Mouse (Mus musculus) hindbrain, embryonic 10.5 days (tissue): ENCODE results near the gene Pard3b. TPM values are rescaled to one million over a fixed set of nuclear protein-coding genes. Genes with fewer than 3 reads are reported as not detected.

ENCODE experiments used
- DNase-seq: peaks from one replicate; pipeline ENCODE4 v3.0.0-alpha.2; 2017; ENCODE audit warnings: low spot score
- H3K27ac ChIP-seq: fragments of 300-500 bp; sonication (generic); 2 replicates; pipeline ENCODE4 v1.5.1; 2016; ENCODE audit warnings: mild to moderate bottlenecking, moderate library complexity
- H3K27me3 ChIP-seq: fragments of 300-500 bp; sonication (generic); 2 replicates; pipeline ENCODE4 v1.6.1; 2016; ENCODE audit warnings: mild to moderate bottlenecking; ENCODE audit not compliant: poor library complexity, insufficient read depth, severe bottlenecking
- H3K36me3 ChIP-seq: fragments of 300-500 bp; sonication (generic); 2 replicates; pipeline ENCODE4 v1.6.1; 2016; ENCODE audit warnings: mild to moderate bottlenecking, moderate library complexity
- H3K4me1 ChIP-seq: fragments of 300-500 bp; sonication (generic); replicated peaks from 2 replicates; pipeline ENCODE4 v1.6.1; 2016; ENCODE audit warnings: mild to moderate bottlenecking
- H3K4me3 ChIP-seq: fragments of 300-500 bp; sonication (generic); 2 replicates; pipeline ENCODE4 v1.5.1; 2016; ENCODE audit warnings: mild to moderate bottlenecking, moderate library complexity
- H3K9me3 ChIP-seq: fragments of 300-500 bp; sonication (generic); 2 replicates; pipeline ENCODE4 v1.6.1; 2016; ENCODE audit warnings: mild to moderate bottlenecking, moderate library complexity
- WGBS: fragments of 180-500 bp; shearing (Covaris S2); methylation state at CpG from one replicate; pipeline ENCODE4 v1.1.7; 2016; 5-methylcytosine and 5-hydroxymethylcytosine counted together
- polyA plus RNA-seq: library from polyadenylated mRNA; unstranded; fragments of >200 nt; fragmentation: Nextera tagmentation; extraction: Ambion mirVana; gene quantifications from 2 replicates; pipeline ENCODE4 v1.2.1, GENCODE M21; 2016

Gene Pard3b
- 11.9 and 12.7 TPM in 2 replicates for polyA plus RNA-seq

DNA sequence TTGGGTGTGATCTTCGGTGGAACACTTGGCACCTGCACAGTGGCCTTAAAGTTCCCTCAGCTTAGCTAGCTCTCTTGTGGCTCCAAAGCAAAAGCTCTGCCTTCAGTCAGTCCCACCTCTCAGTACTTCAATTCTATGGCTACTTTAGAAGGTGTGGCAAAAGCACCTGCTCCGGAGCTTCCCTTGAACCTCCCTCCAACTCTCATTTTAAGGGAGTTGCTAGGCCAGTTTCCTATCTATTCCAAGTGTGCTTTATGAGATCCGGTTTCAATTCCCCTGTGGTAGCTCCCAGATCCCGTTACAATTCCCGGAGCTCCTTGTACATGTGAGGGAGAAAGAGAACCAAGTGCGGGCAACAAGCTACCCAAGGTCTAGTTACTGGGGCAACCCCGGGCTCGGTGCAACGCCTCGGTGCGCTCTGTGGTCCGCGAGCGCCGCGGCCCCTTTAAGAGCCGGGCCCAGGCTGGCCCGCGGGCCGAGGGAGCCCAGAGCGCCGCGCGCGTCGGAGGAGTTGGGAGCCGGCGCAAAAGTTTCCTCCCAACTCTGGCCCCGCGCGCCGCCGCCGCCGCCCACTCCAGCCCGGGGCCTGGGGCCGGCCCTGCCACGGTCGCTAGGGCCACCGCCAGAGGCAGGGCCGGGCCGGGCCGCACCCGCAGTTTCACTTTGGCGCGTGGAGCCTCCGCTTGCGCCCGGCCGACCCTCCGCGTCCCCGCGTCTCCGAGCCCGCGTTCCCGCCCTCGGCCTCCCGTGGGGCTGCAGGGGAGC, at the start of gene Pard3b:
Pard3b (plus strand) TSS at position 478 of the 765 bp plus-strand sequence.
- WGBS: 1% methylated on average over 60 of the region's 60 CpGs
- Histone ChIP-seq H3K27me3 (peaks cover 22% of the 10 kb centered on the region), H3K9me3 (no peaks in the 10 kb centered on the region), H3K4me3 (peak within 1 kb of the TSS; percentile 78), H3K4me1 (peaks cover 20% of the 10 kb centered on the region), H3K36me3 (no peaks in the 10 kb centered on the region), H3K27ac (peak within 1 kb of the TSS; percentile 92)
- DNase-seq: peak; percentile 70

DNA sequence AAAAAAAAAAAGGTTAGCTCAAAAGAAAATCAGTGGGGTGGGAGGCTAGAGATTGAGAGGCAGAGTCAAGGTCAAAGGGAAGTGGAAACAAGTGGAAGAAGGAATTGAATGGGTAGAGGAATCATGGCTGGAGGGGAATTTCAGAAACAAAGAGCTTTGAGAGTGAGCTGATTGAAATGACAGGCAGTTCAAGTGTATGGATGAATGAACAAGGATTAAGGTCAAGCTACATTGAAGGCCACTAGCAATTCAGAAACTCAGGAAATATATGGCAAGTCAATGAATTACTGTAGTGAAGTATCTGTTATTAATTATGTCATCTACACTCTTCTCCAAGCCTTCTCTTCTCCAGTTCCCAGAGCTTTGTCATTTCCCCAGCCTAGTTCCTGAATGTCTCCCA, 22.4 kb upstream of the Pard3b start:
- no peak overlapping the region for H3K4me3 ChIP-seq
- DNase-seq: no peak
- H3K27me3 ChIP-seq: no peaks in the 10 kb centered on the region
- peaks cover 11% of the 10 kb centered on the region for H3K4me1 ChIP-seq
- H3K27ac ChIP-seq: no peak overlapping the region
- no peaks in the 10 kb centered on the region for H3K9me3 ChIP-seq
- no peaks in the 10 kb centered on the region for H3K36me3 ChIP-seq

DNA sequence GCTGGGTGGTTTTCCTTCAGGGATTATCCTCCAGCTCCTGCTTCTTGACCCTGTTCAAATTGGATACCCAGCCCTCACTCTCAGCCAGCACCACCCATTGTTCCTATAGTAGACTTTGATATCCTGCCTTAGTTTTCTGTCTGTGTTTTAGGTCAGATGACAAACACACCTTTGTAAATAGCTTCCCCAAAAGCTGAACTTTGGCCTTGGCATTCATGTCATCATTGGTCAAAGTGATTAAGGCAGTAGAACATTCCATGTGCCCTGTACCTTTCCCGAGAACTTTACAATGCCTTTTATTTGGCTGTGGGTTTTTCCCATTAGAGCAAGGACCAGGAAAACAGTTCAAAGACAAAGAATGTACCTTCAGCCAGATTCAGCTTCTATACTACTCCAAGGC, 18.0 kb upstream of the Pard3b start:
- H3K4me1 ChIP-seq: peaks cover 11% of the 10 kb centered on the region

DNA sequence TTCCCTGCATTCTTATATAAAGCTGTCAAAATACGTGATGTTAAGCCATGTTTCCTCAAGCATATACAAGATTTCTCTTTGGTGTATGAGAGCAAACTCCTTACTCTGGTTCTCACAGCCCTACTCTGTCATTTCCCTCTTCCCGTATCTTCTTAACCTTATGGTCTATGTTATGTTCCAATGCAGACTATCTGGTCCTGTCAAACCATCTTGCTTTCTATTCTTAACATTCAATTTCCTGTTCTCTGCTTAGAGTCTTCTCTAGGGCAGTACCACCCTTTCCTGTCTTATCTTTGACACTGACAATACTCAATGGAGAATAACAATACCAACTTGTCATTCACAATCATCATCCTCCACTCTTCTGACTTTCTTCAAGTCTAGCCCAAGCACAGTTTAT, 8.8 kb upstream of the Pard3b start:
- no peaks in the 10 kb centered on the region for H3K36me3 ChIP-seq
- H3K9me3 ChIP-seq: no peaks in the 10 kb centered on the region
- no peak overlapping the region for H3K4me3 ChIP-seq
- H3K27ac ChIP-seq: no peak overlapping the region
- WGBS: 86% methylated on average over 2 of the region's 2 CpGs
- DNase-seq: no peak
- no peaks in the 10 kb centered on the region for H3K4me1 ChIP-seq
- H3K27me3 ChIP-seq: no peaks in the 10 kb centered on the region

More for the DNA sequence above, 18.0 kb upstream of the Pard3b start:
- H3K4me3 ChIP-seq: no peak overlapping the region
- H3K27me3 ChIP-seq: no peaks in the 10 kb centered on the region
- no peak overlapping the region for H3K27ac ChIP-seq
- DNase-seq: no peak
- no peaks in the 10 kb centered on the region for H3K9me3 ChIP-seq
- WGBS: 66% methylated on average over 1 of the region's 1 CpGs
- H3K36me3 ChIP-seq: no peaks in the 10 kb centered on the region

DNA sequence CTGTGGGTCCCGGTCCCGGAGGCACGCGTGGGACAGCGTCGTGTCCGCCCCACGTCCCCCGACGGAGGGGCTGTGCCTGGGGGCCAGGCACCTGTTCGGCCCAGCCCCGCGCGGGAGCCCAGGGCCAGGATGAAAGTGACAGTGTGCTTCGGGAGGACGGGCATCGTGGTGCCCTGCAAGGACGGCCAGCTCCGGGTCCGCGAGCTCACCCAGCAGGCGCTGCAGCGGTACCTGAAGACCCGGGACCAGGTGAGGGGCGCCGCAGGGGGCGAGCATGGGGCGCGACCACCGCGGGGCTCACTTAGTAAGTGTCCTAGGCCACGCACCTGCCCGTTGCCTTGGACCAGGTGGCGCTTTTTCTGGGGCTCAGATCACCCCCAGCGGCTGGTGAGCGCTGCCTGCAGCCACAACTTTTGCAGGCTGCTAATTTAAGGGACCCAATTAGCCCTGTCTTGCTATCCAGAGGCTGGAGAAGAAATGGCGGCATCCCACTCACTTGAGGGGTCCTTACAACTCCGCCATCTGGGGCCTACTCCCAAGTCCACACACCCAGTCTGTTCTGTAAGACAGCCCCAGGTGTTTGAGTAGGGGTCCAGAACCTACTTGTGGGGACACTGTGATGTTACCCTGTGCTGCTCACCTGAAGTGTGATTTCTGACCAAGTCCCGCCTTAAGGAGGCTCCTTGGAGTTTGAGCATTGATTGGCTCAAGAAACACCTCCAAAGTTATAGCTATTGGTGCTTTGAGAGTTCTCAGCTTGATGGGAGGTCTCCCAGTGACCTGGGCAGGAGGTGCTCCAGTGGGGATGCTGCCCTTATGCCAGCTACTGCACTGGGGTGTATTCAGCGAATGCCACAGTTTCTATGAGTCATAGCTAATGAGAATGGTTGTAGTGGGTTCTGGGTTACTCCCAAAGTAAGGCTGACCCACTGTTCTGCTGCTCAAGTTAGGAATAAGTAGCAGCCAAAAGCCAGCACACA, 780 bp downstream of the Pard3b start:
- Histone ChIP-seq H3K4me3 (peak overlapping the region; percentile 78), H3K36me3 (no peaks in the 10 kb centered on the region), H3K9me3 (no peaks in the 10 kb centered on the region), H3K27me3 (peaks cover 22% of the 10 kb centered on the region), H3K4me1 (peaks cover 20% of the 10 kb centered on the region), H3K27ac (peak overlapping the region; percentile 92)
- WGBS: 3% methylated on average over 40 of the region's 40 CpGs
- DNase-seq: peak; percentile 50

DNA sequence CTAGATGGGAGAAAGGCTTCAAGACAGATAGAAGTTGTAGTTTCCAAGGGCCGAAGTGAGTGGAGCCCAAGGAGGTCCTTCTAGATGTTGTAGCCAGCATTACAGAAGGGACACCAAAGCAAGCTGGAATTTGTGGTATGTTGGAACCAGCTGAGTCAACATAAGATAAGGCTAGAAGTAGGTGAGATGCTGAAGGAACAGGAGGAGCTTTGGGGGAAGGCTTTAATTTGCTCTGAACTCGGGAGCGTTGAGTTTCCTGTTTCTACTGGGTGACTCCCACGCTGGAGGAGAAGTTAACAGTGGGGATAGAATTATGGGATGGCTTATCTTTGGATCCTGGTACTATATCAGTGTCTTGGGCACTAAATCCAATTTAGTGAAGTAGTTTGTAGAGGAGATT, 3.3 kb downstream of the Pard3b start:
- Histone ChIP-seq H3K27ac (no peak overlapping the region), H3K36me3 (no peaks in the 10 kb centered on the region), H3K4me3 (no peak overlapping the region), H3K4me1 (peaks cover 20% of the 10 kb centered on the region), H3K9me3 (no peaks in the 10 kb centered on the region), H3K27me3 (peaks cover 21% of the 10 kb centered on the region)
- 70% methylated on average over 4 of the region's 4 CpGs for WGBS
- no peak for DNase-seq

DNA sequence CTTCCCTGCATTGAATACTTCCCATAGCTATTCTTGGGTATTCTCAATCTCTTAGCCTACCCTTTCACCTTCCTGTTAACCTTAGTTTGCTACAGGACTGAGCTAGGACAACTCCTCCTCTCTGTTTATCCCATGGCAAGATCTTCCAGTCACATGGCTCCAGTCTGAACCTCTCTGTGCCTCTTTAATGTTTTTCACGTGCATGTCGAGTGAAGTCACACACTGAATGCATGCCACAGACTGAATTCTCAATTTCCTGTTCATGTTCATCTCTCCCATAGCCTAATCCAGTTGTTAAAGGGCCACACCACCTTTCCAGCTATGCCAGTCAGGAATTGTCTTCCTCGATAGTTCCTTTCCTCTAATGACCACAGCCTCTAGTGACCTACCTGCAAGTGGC, 6.4 kb downstream of the Pard3b start:
- no peak for DNase-seq
- H3K4me3 ChIP-seq: no peak overlapping the region
- WGBS: 84% methylated on average over 3 of the region's 3 CpGs
- H3K9me3 ChIP-seq: no peaks in the 10 kb centered on the region
- no peaks in the 10 kb centered on the region for H3K4me1 ChIP-seq
- H3K27ac ChIP-seq: no peak overlapping the region
- no peaks in the 10 kb centered on the region for H3K36me3 ChIP-seq
- no peaks in the 10 kb centered on the region for H3K27me3 ChIP-seq

DNA sequence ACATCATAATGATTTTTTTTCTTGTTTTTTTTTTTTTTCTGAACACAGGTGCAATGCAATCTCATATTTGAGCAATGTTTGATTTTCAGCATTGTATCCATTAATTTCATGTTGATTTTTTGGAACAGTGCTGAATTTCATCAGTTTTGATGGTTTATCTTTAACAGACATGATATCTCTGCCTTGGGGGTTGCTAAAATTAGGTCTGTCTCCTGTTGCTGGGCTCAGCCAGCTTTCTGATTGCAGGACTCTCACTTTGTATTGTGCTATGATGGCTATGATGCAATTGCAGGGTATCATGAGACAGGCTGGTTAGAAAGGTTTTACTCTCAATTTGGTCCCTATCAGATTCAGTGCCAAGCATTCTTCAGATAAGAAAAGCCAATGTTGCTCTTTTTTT, 11.3 kb downstream of the Pard3b start:
- DNase-seq: no peak
- Histone ChIP-seq H3K4me1 (peaks cover 18% of the 10 kb centered on the region), H3K4me3 (no peak overlapping the region), H3K27ac (no peak overlapping the region), H3K36me3 (no peaks in the 10 kb centered on the region), H3K27me3 (no peaks in the 10 kb centered on the region), H3K9me3 (no peaks in the 10 kb centered on the region)

DNA sequence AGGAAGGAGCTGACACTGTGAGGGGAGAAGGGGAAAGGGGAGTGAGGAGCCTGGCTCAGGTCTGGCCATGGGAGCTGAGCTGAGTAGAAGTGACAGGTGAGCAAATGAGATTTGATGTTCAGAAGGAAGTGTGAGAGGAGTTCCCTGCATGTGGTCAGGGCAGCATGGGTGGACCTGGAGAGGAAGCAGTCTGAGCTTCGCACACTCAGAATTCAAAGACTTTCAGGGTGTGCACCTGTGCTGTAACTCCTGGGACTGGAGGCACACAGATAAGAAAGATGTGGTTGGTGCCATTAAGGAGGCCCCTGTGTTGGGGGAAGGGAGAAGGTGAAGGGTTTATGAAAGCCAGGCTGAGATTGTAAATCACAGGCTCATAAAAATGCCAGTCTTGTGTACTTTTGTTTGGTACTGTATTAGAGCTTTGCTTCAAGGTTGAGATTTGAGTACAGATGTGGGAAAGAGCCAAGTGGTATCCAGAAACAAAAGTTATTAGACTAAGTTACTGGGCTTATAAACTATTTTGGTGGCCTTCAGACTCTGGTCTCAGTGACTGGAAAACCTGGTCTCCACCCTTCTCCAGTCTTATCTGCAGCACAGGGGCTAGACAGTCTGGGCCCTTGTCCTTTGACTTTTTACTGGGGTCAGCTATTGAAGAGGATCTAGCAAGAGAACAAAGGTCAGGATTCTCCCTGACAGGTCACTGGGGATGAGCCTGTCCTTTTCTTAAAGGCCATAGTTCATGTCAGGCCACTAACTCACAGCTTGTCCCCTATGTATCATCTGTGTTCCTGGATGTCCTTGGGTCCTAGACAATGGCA, 13.0 kb downstream of the Pard3b start:
- Histone ChIP-seq H3K27ac (no peak overlapping the region), H3K27me3 (no peaks in the 10 kb centered on the region), H3K4me1 (peaks cover 18% of the 10 kb centered on the region), H3K4me3 (no peak overlapping the region), H3K36me3 (no peaks in the 10 kb centered on the region), H3K9me3 (no peaks in the 10 kb centered on the region)
- WGBS: 87% methylated on average over 1 of the region's 1 CpGs
- no peak for DNase-seq

DNA sequence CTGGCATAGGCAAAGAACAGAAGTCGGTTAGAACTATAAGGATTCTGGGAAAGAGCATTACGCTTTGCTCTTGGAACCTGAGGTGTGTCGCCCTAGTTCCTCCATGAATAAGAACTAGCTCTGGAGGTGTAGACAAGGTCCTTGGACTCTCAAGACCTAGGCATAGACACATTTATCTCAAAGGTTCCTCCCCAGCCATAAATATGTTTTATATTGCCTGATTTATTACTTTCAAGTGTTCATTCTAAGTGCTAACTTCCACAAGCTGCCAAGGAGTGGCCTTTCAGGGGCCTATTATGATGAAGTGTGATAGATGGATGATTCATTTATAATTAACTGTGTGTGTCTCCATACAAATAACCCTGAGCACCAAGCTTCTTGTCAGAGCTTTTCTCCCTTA, 19.1 kb downstream of the Pard3b start:
- Histone ChIP-seq H3K4me1 (peaks cover 6% of the 10 kb centered on the region), H3K27me3 (no peaks in the 10 kb centered on the region), H3K36me3 (no peaks in the 10 kb centered on the region), H3K9me3 (no peaks in the 10 kb centered on the region), H3K4me3 (no peak overlapping the region), H3K27ac (no peak overlapping the region)
- 97% methylated on average over 3 of the region's 3 CpGs for WGBS
- DNase-seq: no peak

DNA sequence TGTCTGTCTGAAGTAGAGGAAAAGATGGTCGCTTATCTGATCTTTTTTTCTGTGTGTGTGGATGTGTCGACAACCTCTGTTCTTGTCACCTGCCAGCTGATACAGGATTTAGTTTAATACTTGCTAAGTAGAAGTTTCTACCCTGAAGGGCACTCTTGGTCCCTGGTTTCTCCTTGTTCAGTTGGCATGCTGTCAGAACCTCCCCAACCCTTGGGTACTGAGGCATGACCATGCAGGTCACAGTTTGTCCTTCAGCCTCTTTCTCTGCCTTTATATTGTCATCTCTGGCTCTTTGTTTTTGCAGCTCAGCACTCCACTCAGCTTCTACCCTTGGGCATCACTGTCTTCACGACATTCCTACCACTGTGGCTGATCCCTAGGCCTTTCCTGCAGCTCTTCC, 21.3 kb downstream of the Pard3b start:
- 77% methylated on average over 3 of the region's 3 CpGs for WGBS
- Histone ChIP-seq H3K36me3 (no peaks in the 10 kb centered on the region), H3K27ac (no peak overlapping the region), H3K4me3 (no peak overlapping the region), H3K9me3 (no peaks in the 10 kb centered on the region), H3K27me3 (no peaks in the 10 kb centered on the region), H3K4me1 (no peaks in the 10 kb centered on the region)
- DNase-seq: no peak

DNA sequence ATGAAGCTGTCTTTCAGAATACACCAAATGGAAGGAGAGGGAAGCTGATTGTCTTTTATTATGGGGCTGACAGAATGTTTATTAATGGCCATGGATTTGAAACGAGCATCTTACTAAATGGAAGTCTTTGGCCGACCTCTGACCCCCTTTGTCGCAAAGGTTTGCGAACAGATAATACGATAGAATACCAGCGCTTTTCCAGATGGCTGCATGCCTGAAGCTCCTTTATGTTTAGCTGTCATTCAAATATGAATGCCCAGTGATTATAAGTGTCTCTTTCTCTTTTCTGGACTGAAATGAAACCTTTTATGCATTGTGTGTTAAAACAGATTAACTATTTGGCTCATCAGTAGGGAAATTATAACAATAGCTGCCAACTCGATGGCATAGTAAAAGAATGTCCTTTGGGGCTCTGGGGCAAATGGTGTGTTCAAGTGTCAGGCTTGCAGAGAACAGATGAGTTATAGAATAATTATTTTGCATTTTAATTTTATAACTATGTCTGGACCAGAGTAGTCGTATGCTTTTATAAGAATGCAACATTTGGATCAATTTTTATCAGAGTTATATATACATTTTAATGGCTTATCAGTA, 46.7 kb downstream of the Pard3b start:
- peak; percentile 54 for DNase-seq
- Histone ChIP-seq H3K9me3 (no peaks in the 10 kb centered on the region), H3K27me3 (peaks cover 38% of the 10 kb centered on the region), H3K27ac (no peak overlapping the region), H3K4me3 (no peak overlapping the region), H3K36me3 (no peaks in the 10 kb centered on the region), H3K4me1 (peaks cover 45% of the 10 kb centered on the region)
- 26% methylated on average over 8 of the region's 8 CpGs for WGBS
